Mouse (Mus musculus) embryo, embryonic 11.5 days (tissue): ENCODE results near the gene Fam129a.

Source experiments
- DNase-seq: peaks from one replicate; pipeline ENCODE4 v3.0.0-alpha.2; 2012; ENCODE audit warnings: low read depth, low spot score

Fam129a gene

GRCm38 (mm10) chr1:151625690-151626089 is 54.7 kb downstream of the Fam129a start:
- no peak for DNase-seq

GRCm38 (mm10) chr1:151626631-151627030 is 55.6 kb downstream of the Fam129a start:
- DNase-seq = no peak

- no peak for DNase-seq
These were observed 56.2 kb downstream of the Fam129a start for GRCm38 (mm10) chr1:151627141-151627540.

- no peak for DNase-seq
These were observed 58.7 kb downstream of the Fam129a start for GRCm38 (mm10) chr1:151629591-151630250.

- no peak for DNase-seq
These were observed 59.3 kb downstream of the Fam129a start for GRCm38 (mm10) chr1:151630251-151630628.

- no peak for DNase-seq
These were observed 60.1 kb downstream of the Fam129a start for GRCm38 (mm10) chr1:151631061-151631460.

- DNase-seq = no peak
These were observed 60.8 kb downstream of the Fam129a start for GRCm38 (mm10) chr1:151631703-151632294.

GRCm38 (mm10) chr1:151632567-151633356 is 61.8 kb downstream of the Fam129a start:
- no peak for DNase-seq

GRCm38 (mm10) chr1:151636637-151637036 is 65.7 kb downstream of the Fam129a start:
- DNase-seq = no peak

GRCm38 (mm10) chr1:151637351-151637922 is 66.5 kb downstream of the Fam129a start:
- DNase-seq = no peak

- no peak for DNase-seq
These were observed 67.4 kb downstream of the Fam129a start for GRCm38 (mm10) chr1:151638357-151638756.

- no peak for DNase-seq
These were observed 67.8 kb downstream of the Fam129a start for GRCm38 (mm10) chr1:151638770-151639169.

- DNase-seq = no peak
These were observed 75.4 kb downstream of the Fam129a start for GRCm38 (mm10) chr1:151646380-151646779.

- no peak for DNase-seq
These were observed 77.1 kb downstream of the Fam129a start for GRCm38 (mm10) chr1:151648099-151648498.

- no peak for DNase-seq
These were observed 86.1 kb downstream of the Fam129a start for GRCm38 (mm10) chr1:151657042-151657605.

- DNase-seq = no peak
These were observed 87.4 kb downstream of the Fam129a start for GRCm38 (mm10) chr1:151658291-151658830.

GRCm38 (mm10) chr1:151659636-151660035 is 88.7 kb downstream of the Fam129a start:
- DNase-seq = no peak

GRCm38 (mm10) chr1:151660251-151660650 is 89.3 kb downstream of the Fam129a start:
- no peak for DNase-seq

GRCm38 (mm10) chr1:151660883-151661282 is 89.9 kb downstream of the Fam129a start:
- no peak for DNase-seq

- DNase-seq = no peak
These were observed 90.9 kb downstream of the Fam129a start for GRCm38 (mm10) chr1:151661684-151662439.

- no peak for DNase-seq
These were observed 92.0 kb downstream of the Fam129a start for GRCm38 (mm10) chr1:151662958-151663357.
